Mouse (Mus musculus): ENCODE data around the gene Zfp536.

Gene Zfp536

DNA sequence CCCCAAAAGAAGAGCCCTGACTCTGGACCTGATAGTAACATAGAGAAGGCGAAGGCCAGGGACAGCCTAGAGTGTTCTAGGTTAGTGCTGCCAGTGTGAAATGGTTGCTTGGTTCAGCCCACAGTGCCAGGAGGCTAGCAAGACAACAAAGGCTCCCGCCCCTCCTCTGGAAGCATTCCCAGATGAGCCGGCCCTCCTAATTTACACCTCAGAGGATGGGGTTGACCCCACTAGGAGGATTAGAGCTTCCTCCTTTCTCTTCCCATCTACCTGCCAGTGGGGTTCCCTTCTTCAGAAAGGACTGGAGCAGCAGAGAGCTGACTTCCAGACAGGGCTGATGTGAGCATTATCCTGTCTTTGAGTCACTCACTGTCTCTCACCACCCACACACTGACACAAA is 219.8 kb downstream of the Zfp536 start:
- DNase-seq (ENCODE audit: low spot score): no peak

DNA sequence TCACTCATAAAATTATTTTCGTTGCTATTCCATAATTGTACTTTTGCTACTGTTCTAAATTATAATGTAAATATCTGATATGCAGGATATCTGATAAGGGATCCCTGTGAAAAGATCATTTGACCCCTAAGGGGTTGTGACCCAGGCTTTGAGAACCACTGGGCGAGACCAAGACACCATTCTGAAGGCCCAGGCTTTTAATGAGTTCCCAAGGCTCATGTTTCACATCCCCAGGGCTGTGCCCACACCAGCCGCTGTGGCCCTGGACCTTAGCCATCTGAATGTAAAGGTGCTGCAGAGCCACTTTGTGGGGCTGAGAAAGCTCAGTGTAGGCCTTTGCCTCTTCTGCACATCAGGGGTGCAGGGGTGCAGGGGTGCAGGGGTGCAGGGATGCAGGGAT is 221.1 kb downstream of the Zfp536 start:
- DNase-seq (ENCODE audit: low spot score): no peak

DNA sequence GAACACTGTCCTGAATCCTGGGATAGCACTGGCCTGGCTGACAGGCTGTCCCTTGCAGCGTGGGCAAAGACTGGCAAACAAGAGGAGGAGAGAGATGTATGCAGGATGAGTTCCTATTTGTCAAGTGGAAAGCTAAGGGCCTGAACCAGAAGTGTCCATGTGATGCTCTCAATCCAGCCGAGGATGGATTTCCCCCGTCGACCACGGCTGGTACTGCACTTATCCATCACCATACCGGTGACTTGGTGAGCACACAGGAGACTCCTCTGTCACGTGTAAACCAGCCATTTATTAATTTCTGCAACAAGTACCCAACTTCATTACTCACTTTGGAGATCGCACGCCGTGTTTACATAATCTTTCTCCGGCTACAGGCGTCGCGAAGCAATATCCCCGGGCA is 224.6 kb downstream of the Zfp536 start:
- DNase-seq (ENCODE audit: low spot score): no peak

DNA sequence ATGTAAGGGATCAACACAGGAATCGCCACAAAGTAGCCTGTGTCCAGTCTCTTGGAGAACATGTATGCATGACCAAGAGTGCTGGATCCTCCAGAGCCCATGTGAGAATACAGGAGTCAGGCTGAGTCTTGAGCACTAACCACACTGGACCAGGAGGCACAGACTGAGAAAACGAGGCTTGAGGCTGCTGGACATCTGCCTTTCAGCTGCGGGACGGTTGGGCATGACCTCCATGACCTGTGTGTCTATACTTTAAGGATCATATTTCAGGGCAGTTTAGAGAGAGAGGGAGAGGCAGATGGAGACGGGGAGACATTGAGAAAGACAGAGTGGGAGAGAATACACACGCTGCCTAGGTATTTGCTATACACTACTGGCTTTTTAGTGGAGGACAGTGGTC is 229.4 kb downstream of the Zfp536 start:
- DNase-seq (ENCODE audit: low spot score): no peak

DNA sequence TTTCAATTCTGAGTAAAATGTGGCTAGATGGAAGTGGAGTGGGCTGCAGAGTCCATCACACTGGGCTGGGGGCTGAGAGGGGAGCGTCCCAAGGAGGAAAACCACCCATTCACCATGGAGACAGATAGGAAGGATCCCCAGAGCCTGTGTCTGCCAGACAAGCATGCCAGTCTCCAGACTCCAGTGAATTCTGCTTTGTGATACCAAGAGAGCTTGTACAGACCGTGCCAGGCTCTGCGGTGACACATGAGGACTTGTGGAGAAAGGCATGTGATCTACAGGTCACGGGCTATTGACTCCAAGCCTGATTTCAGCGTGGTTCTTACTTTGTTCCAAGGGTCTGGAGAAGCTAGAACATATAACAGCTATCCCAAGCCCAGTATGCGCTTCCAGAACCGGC is 230.5 kb downstream of the Zfp536 start:
- no peak for DNase-seq (ENCODE audit: low spot score)

DNA sequence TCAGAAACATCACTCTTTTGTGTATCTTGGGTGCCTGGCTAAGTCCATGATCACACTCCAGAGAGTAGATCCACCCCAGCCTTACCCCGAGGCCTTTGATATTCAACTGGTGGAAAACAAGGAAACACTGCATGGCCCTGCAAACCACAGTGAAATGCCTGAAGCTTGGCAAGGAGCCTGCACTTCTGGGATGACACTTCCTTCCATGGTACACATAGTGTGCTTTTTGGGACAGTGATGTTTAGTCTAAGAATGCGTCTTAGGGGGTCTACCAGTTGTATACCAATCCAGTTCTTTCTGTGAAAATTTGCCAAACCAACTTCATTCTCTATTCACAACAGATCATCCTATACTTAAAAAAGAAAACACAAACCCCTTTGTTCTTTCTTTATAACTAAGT is 242.3 kb downstream of the Zfp536 start:
- no peak for DNase-seq (ENCODE audit: low spot score)

DNA sequence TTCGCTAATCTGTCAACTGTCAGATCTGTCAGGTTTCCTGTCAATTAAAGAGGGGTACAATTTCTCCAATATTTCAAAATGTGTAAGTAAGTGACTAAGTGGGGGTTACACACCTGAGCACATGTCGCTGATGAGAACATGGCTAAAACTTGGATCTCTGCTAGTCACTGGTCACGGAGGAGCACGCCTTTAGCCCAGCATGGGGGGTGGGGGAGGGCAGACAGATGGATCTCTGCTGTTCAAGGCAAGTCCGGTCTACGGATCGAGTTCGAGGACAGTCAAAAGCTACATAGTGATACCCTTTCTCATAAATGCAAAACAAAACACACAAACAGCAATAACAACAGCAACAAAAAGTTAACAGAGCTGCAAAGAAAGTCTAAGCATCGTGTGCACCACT is 245.1 kb downstream of the Zfp536 start:
- DNase-seq (ENCODE audit: low spot score): no peak

DNA sequence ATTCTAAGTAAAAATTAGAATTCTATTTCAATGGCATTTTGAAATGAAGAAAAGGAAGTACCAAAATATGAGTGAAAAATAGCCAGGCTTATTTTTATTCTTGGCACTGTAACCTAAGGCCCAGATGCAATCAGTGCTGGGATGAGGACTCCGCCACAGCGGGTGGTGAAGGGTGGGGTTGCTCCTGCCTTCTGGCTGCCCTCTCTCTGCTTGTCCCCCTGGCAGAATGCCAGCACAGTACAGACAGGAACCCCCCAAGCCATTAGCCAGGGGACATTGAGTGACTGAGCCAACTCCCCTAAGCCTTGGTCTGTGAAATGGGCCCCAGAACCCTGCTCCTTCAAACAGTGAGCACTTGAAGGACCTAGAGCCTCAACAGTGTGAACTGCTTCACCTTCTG is 245.6 kb downstream of the Zfp536 start:
- DNase-seq (ENCODE audit: low spot score): no peak

DNA sequence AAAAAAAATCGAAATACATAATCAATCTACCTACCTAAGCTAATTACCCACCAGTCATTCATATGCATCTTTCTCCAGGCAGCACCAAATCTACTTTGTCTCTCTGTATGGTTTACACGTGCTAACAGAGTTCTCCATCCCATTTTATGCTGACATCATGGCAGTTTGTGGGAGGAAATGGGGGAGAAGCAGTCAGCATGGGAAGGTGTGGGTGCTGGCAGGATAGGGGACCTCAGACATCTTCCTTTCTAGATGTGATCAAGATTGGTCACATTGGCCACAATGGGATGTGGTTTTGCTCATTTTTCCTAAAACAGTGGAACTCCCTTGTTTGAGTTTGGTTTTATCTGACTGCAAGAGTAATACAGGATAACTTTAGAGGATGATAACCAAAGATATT is 252.0 kb downstream of the Zfp536 start:
- DNase-seq (ENCODE audit: low spot score): no peak

DNA sequence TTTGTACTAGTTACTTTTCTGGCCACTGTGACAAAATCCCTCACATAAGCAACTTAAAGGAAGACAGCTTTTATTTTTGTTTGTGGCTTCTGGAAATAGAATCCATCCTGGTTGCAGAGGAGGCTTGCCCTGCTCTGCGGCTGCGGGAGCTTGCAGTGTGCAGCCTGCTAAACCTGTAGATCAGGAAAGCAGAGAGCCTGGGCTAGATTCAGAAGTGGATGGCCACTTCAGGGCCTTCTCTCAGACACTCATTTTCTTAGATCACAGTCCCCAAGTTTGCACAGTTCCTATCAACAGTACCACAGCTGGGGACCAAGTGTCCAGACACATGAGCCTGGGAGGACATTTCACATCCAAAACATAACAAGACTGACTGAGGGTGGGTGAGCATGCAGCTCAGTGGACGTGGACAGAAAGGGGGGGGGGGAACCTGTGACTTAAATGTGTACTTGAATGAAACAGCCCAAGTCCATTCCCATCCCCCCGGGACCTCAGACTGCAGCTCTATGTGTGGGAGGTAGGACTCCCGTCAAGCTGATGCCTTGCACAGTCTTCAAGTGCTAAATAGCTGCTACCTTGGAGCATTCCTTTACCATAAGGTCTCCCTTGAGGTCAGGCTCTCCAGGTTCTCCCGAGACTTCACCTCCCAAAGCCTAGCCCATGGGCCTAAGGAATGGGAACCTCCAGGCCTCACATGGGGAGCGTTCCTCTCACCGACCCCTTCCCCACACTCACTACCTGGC is 262.3 kb downstream of the Zfp536 start:
- no peak for DNase-seq (ENCODE audit: low spot score)

DNA sequence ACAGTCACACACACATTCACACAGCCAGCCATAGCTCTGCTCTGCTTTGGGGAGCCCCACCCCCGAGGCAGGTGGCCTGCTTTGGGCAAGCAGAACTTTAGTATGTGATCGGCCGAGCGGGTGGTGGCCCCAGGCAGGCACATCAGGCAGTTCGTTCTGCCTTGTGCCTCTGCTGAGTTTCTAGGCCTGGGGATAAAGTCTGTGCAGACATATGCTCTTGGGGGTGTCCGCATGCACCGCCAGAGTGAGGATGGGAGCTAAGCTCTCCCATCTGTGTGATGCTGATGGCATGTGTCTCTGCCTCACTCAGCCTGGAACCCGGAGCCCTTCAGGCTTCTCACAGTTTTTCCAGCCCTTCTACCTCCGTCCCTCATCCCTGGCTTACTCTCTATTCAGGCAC is 263.7 kb downstream of the Zfp536 start:
- DNase-seq (ENCODE audit: low spot score): no peak

DNA sequence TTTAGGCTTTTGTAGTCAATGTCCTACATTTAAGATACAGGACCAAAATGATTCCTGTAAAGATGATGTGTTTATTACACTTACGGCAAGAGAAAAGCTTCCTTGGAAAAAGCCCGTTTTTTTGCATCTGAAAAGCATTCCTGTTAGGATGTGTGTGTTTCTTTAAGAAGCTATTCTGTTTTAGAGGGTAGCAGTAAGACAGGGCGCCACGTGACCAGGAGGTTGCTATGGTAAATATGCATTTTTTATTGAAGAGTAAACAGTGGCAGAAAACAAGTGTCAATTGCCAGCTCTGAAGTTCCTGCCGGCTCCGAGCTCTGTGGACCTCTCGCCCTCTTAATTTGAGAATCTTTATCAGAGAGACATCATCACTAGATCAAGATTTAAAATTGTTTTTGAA is 267.9 kb downstream of the Zfp536 start:
- no peak for DNase-seq (ENCODE audit: low spot score)

DNA sequence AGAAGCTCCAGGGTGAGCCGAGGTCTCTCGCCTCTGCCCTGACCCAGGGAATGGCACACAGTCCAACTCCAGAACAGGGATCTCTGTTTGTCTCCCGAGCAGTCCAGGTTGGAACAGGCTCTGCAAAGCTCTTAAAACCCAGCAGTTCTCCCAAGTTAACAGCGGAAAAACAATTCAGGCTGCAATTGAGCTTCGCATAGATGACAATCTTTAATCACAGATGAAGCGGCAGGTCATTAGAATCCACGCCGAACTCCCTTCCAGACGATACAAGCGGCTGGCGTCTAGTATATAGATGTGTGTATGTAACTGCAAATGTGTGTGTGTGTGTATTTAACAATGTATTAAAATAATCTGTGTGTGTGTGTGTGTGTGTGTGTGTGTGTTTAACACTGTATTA is 268.3 kb downstream of the Zfp536 start:
- no peak for DNase-seq (ENCODE audit: low spot score)

DNA sequence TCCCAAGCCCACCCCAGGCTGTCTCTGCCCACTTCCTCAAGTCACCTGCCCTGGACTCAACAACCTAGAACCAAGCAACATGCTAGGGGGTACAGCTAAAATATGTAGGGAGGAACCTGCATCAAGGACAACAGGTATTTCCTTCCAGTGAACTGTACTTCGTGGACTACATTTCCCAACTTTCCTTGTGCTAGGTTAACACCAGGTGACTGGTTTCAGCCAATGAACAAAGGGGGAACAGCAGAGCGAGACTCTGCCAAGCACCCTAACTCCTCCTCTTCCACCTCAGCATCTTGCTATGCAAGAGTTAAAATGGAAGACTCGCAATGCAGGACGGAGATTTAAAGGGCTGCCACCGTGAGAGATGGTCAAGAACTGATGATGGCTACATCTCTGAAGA is 274.6 kb downstream of the Zfp536 start:
- DNase-seq (ENCODE audit: low spot score): no peak

DNA sequence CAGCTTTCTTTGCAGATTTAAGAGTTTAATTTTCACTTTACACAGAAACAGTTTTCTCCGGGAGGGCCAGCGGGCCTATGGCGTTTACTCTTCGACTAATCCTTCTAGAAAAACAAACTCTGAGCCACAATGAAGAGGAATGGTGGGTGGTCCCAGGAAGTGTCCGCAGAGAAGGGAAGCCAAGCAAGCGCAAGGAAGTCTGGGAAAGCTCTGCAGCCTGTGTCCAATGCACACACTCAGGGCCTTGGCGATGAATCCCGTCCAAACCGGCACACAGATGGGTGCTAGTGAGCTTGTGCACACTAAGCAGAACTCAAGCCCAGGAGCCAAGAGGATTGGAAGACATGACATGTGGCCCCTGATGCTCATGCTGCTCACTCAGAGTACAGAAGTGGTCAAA is 276.9 kb downstream of the Zfp536 start:
- DNase-seq (ENCODE audit: low spot score): no peak

DNA sequence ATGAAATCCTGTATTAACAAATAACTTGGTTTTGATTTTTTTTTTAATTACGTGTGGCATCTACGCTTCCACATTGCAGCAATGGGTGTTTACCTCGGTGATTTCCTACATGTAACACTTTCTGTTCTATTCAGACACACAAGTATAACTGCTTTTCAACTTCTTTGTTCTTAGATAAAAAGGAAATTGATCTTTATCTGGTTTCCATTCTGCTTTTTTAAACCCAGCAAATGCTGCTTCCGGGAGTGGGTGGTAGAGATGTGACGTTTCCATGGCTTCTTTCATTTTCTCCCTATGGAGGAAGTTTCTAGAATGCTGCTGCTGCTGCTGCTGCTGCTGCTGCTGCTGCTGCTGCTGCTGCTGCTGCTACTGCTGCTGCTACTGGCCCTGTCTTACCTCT is 283.1 kb downstream of the Zfp536 start:
- no peak for DNase-seq (ENCODE audit: low spot score)

DNA sequence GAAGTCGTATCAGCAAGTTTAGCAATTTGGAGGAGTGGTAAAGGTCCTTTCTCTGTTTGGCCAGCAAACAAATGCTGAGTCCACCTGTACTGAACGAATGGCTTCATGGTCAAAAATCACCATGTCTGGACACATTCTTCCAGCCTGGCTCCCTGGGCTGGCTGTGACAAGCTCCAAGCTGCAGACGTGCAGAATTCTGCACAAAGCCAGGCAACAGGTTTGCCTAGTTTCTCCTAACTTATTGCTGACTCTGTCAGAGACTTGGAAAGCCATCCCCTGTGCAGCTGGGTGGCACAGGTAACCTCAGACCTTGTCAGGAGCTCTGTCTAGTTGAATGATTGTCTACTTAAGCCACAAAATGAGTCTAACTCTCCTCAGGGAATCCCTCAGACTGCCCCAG is 288.5 kb downstream of the Zfp536 start:
- DNase-seq (ENCODE audit: low spot score): no peak

DNA sequence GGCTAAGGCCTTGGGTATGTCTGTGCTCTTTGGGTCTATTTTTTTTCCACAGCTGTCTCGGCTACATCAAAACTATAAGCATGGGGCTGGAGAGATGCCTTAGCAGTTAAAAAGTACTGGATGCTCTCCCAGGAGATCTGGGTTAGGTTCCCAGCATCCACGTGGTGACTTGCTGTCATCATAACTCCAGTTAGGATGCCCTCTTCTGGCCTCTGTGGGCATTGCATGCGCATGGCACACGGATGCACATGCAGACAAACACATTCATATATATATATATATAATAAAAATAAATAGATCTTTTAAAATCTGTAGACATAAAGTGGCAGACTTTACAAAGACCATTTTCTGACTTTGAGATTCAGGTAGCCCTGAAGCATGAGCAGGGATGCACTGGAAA is 290.9 kb downstream of the Zfp536 start:
- no peak for DNase-seq (ENCODE audit: low spot score)

DNA sequence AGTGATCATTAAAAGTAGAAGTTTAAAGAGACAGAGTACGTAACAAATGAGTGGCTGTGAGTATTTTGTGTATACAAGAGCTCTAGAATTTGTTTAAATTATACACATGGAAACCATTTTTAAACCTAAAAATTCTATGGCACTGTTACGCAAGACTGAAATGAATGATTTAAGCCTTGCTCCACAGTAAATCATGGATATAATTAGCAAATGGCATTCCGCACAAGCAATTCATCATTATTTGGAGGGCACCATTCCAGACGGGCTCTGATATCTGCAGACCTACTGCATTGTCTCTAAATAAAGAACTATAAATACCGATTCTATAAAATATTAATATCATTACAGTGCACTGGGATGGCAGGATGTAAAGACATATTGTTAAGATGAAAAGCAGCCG is 292.3 kb downstream of the Zfp536 start:
- DNase-seq (ENCODE audit: low spot score): no peak

DNA sequence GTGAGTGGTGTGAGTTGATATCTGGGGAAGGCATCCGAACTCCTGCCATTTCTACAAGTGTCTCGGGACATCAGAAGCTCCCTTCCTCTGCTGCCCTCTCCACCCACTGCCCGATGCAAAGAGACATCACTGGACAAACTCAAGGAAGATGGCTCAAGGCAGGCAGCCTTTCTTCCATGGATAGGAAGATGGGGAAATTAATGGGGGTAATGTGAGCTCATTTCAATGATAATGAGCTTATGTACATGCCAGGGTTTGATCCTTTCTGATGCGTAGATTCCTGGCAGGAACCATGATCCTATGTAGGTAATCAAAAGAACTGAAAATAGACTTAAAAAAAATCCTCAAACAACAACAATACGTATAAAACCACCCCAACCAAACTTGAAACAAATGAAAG is 296.1 kb downstream of the Zfp536 start:
- no peak for DNase-seq (ENCODE audit: low spot score)

DNA sequence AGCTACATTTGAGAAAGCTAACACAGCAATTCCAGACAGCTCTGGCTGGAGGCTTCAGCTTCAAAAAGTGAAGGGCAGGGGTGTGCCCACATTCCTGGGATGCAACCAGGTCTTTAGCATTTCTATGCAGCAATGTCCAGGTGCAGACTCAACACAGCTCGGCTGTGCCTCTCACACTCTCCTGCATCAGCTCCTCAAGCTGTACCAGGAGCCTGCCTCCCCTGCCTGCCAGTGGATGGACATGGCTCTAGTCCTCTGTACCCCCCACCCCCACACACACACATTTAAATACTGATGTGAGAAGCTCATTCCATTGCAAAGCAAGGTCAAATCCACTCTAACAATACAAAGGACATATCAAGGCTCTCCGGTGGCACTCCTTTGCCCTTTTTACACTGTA is 298.0 kb downstream of the Zfp536 start:
- DNase-seq (ENCODE audit: low spot score): no peak

DNA sequence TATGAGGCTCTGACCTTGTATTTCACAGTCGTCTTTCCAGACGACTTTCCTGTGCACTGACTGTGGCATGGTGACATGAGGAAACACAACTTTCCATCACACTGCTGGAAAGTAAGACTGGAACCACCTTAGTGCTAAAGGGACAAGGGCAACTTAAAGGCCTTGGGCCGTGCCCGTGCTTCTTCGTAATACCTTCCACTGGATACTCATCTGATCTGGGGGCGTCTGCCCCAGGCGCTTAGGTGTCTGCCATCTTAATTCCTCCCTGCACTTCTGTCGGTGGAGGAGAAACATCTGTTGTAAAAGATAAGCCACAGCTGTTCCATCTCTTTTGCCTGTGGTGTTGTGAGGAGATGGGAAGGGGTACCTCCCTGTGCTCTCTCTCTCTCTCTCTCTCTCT is 299.2 kb downstream of the Zfp536 start:
- no peak for DNase-seq (ENCODE audit: low spot score)

DNA sequence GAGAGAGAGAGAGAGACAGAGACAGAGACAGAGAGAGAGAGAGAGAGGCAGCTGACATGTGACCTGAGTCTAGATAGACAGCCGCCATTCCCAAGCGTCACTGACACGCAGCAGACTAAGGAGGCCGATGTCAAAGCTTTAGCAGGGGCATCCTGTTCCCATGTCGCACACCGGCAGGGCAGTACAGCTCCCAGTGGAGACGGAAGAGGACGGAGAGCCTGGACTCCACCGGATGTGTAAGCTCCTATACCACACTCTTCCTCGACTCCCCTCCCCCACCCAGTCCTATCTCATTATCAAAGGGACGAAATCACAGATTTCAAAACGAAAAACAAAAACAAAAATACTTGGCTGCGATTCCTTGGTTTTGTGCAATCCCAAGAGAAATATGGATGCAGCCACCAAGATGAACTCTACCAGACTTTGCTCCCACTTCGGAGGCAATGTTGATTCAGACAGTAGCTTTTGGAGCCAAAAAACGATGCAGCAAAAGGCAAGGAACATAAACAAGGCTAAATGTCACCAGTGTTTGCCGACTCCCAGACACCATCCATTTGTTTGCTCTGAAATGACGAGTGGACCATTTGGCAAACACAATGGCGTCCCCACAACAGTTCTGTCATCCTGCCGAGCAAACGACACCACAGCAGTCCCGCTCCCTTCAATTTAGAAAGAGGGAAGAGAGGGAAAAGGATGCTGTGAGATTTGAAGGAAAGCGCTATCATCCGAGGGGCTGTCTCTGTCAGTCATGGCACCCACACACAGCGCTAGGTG is 299.9 kb downstream of the Zfp536 start:
- no peak for DNase-seq (ENCODE audit: low spot score)

DNA sequence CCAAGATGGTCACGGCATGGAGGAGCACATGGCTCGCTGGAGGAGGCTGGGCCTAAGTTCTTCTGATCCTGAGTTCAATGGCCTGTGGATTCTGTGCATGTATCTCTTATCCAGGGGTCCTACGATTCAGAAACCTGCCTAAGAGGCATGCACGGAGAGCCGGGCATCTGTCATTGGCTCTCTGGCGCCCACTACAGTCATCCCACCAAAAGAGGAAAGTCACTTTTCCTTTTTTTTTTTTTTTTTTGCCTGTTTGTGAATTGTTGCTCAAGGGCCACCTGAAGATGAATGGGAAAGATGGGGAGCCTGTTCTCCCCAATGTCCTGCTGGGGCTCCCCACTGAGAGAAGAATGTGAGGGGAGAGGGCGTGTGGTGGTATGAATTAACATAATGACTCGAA is 301.7 kb downstream of the Zfp536 start:
- DNase-seq (ENCODE audit: low spot score): no peak
